Mouse (Mus musculus) activated CD4-positive, CD25-positive, alpha-beta regulatory T cell, adult 4 months (primary cell): ENCODE data around the gene Nr2c2. TPM values are rescaled to one million over a fixed set of nuclear protein-coding genes. Genes with fewer than 3 reads are reported as not detected.

Experiments used
- ATAC-seq: one replicate; pipeline ENCODE4 v1.8.0; 2017
- polyA plus RNA-seq, 2 experiments: library from polyadenylated mRNA; unstranded; fragments of 100-300 nt; shearing (Covaris generic); gene quantifications; one replicate each; pipeline ENCODE4 v1.2.1; 2017

The Nr2c2 gene
- polyA plus RNA-seq, 2 experiments from 2014 or later = 66.0 to 72.5 TPM

GRCm38 (mm10) chr6:92131456-92131855, 40.3 kb downstream of the Nr2c2 start:
- ATAC-seq = peak; percentile 71

GRCm38 (mm10) chr6:92132021-92132911, 41.1 kb downstream of the Nr2c2 start:
- ATAC-seq = peak; percentile 58

- no peak for ATAC-seq
Measured at GRCm38 (mm10) chr6:92133617-92134016, 42.4 kb downstream of the Nr2c2 start.

- ATAC-seq = no peak
Measured at GRCm38 (mm10) chr6:92136356-92136755, 45.2 kb downstream of the Nr2c2 start.

GRCm38 (mm10) chr6:92145881-92146280, 54.7 kb downstream of the Nr2c2 start:
- ATAC-seq = no peak

GRCm38 (mm10) chr6:92153774-92154173, 62.6 kb downstream of the Nr2c2 start:
- ATAC-seq = no peak

GRCm38 (mm10) chr6:92158801-92159200, 67.6 kb downstream of the Nr2c2 start:
- ATAC-seq = no peak

GRCm38 (mm10) chr6:92162724-92163123, 71.5 kb downstream of the Nr2c2 start:
- ATAC-seq = no peak

GRCm38 (mm10) chr6:92176450-92176849, 85.3 kb downstream of the Nr2c2 start:
- ATAC-seq = no peak

GRCm38 (mm10) chr6:92183621-92184131, 92.5 kb downstream of the Nr2c2 start, which contains the start of gene Mrps25:
Gene Mrps25 (minus strand): TSS chr6:92184033.
- ATAC-seq = peak; percentile 69

- peak; percentile 17 for ATAC-seq
Measured at GRCm38 (mm10) chr6:92184178-92184577, 93.0 kb downstream of the Nr2c2 start.

- no peak for ATAC-seq
Measured at GRCm38 (mm10) chr6:92199414-92199813, 108.2 kb downstream of the Nr2c2 start.

GRCm38 (mm10) chr6:92214055-92214772, 123.0 kb downstream of the Nr2c2 start:
- peak; percentile 37 for ATAC-seq

- peak; percentile 97 for ATAC-seq
Measured at GRCm38 (mm10) chr6:92214773-92215449, 123.7 kb downstream of the Nr2c2 start, which contains the start of gene Rbsn. Gene Rbsn (minus strand): TSS chr6:92214925.

- ATAC-seq = no peak
Measured at GRCm38 (mm10) chr6:92219445-92219844, 128.3 kb downstream of the Nr2c2 start.

GRCm38 (mm10) chr6:92221604-92222003, 130.4 kb downstream of the Nr2c2 start:
- no peak for ATAC-seq

GRCm38 (mm10) chr6:92222021-92222420, 130.8 kb downstream of the Nr2c2 start:
- ATAC-seq = no peak

Other genes with a start within 250 kb of the Nr2c2 start
- 10 to 100 TPM; 50.8 to 53.6 TPM for gene Ccdc174, start 213.3 kb upstream of the Nr2c2 start, polyA plus RNA-seq
- 1 to 10 TPM in 1 of 2 experiments, under 1 TPM in 1; 0.24 to 1.3 TPM for gene 4930590J08Rik, start 188.6 kb upstream of the Nr2c2 start, polyA plus RNA-seq
- gene Fgd5, start 112.5 kb upstream of the Nr2c2 start, polyA plus RNA-seq = under 1 TPM in 1 of 2 experiments, not detected in 1; 0.42 TPM
- gene Mrps25, start 92.6 kb downstream of the Nr2c2 start, polyA plus RNA-seq = 10 to 100 TPM; 55.9 to 56.5 TPM
- gene Rbsn, start 123.5 kb downstream of the Nr2c2 start, polyA plus RNA-seq = 1 to 10 TPM; 9.2 to 10.0 TPM
- not detected for gene Trh, start 153.3 kb downstream of the Nr2c2 start, polyA plus RNA-seq